Mouse (Mus musculus): ENCODE results near the gene Zmpste24. TPM values are rescaled to one million over a fixed set of nuclear protein-coding genes. Genes with fewer than 3 reads are reported as not detected.
"Not testable (repeated sequence)": the region's sequence is repeated elsewhere in the genome, so short reads cannot be mapped to it uniquely, and the experiment has no call there.

The Zmpste24 gene
- polyA plus RNA-seq, 1 experiment from 2014 or later, result 39.8 TPM

GRCm38 (mm10) chr4:121065336-121065735 lies 32.7 kb downstream of the Zmpste24 start:
- Histone ChIP-seq H3K9me3 (ENCODE audit: control insufficient read depth, low read length) (no peaks in the 10 kb centered on the region), H3K4me2 (ENCODE audit: low read depth, low read length) (no peak overlapping the region), H3K27ac (ENCODE audit: low read length) (no peak overlapping the region), H3K36me3 (ENCODE audit: control insufficient read depth, insufficient read depth, low read length) (peaks cover 11% of the 10 kb centered on the region), H3K4me3 (ENCODE audit: low read length) (no peak overlapping the region), H3K4me1 (replicated peaks; ENCODE audit: control insufficient read depth, insufficient read depth, low read length) (no peaks in the 10 kb centered on the region), H3K9ac (ENCODE audit: low read length) (no peak overlapping the region), H3K27me3 (ENCODE audit: control insufficient read depth, insufficient read depth, low read depth, low read length) (no peaks in the 10 kb centered on the region)
- no peak for ATAC-seq (ENCODE audit: low read depth)
- 62% methylated on average over 2 of the region's 2 CpGs for WGBS

- not testable (repeated sequence) for H3K36me3 ChIP-seq (ENCODE audit: control insufficient read depth, insufficient read depth, low read length); H3K4me1 ChIP-seq (replicated peaks; ENCODE audit: control insufficient read depth, insufficient read depth, low read length); H3K4me2 ChIP-seq (ENCODE audit: low read depth, low read length); H3K27me3 ChIP-seq (ENCODE audit: control insufficient read depth, insufficient read depth, low read depth, low read length); H3K27ac ChIP-seq (ENCODE audit: low read length); ATAC-seq (ENCODE audit: low read depth); H3K9ac ChIP-seq (ENCODE audit: low read length); H3K4me3 ChIP-seq (ENCODE audit: low read length); H3K9me3 ChIP-seq (ENCODE audit: control insufficient read depth, low read length)
- WGBS, result 78% methylated on average over 10 of the region's 10 CpGs
Measured at GRCm38 (mm10) chr4:121059218-121059617, 38.8 kb downstream of the Zmpste24 start.

- Histone ChIP-seq H3K4me2 (ENCODE audit: low read depth, low read length) (no peak overlapping the region), H3K4me3 (ENCODE audit: low read length) (no peak overlapping the region), H3K27me3 (ENCODE audit: control insufficient read depth, insufficient read depth, low read depth, low read length) (no peaks in the 10 kb centered on the region; the same call in 1 of the 2 replicates), H3K36me3 (ENCODE audit: control insufficient read depth, insufficient read depth, low read length) (peaks cover 3% of the 10 kb centered on the region), H3K9ac (ENCODE audit: low read length) (no peak overlapping the region), H3K9me3 (ENCODE audit: control insufficient read depth, low read length) (no peaks in the 10 kb centered on the region), H3K27ac (ENCODE audit: low read length) (no peak overlapping the region), H3K4me1 (replicated peaks; ENCODE audit: control insufficient read depth, insufficient read depth, low read length) (no peaks in the 10 kb centered on the region)
- WGBS, result 53% methylated on average over 2 of the region's 2 CpGs
- ATAC-seq (ENCODE audit: low read depth), result no peak
Measured at GRCm38 (mm10) chr4:121057032-121057431, 41.0 kb downstream of the Zmpste24 start.

- Histone ChIP-seq H3K4me2 (ENCODE audit: low read depth, low read length) (no peak overlapping the region), H3K4me3 (ENCODE audit: low read length) (no peak overlapping the region), H3K36me3 (ENCODE audit: control insufficient read depth, insufficient read depth, low read length) (peaks cover 3% of the 10 kb centered on the region), H3K27ac (ENCODE audit: low read length) (no peak overlapping the region), H3K4me1 (replicated peaks; ENCODE audit: control insufficient read depth, insufficient read depth, low read length) (no peaks in the 10 kb centered on the region), H3K27me3 (ENCODE audit: control insufficient read depth, insufficient read depth, low read depth, low read length) (no peaks in the 10 kb centered on the region; the same call in 1 of the 2 replicates), H3K9me3 (ENCODE audit: control insufficient read depth, low read length) (no peaks in the 10 kb centered on the region), H3K9ac (ENCODE audit: low read length) (no peak overlapping the region)
- 46% methylated on average over 3 of the region's 3 CpGs for WGBS
- no peak for ATAC-seq (ENCODE audit: low read depth)
Measured at GRCm38 (mm10) chr4:121056342-121056741, 41.7 kb downstream of the Zmpste24 start.

GRCm38 (mm10) chr4:121052454-121053323 lies 45.4 kb downstream of the Zmpste24 start:
- H3K36me3 ChIP-seq (ENCODE audit: control insufficient read depth, insufficient read depth, low read length), result no peaks in the 10 kb centered on the region
- no peaks in the 10 kb centered on the region for H3K4me1 ChIP-seq (replicated peaks; ENCODE audit: control insufficient read depth, insufficient read depth, low read length)
- H3K27ac ChIP-seq (ENCODE audit: low read length), result no peak overlapping the region
- 14% methylated on average over 34 of the region's 35 CpGs for WGBS
- H3K27me3 ChIP-seq (ENCODE audit: control insufficient read depth, insufficient read depth, low read depth, low read length), result no peaks in the 10 kb centered on the region; the same call in 1 of the 2 replicates
- ATAC-seq (ENCODE audit: low read depth), result 0 out of 2 replicates have a peak, but pooled peaks have one; percentile 37
- no peaks in the 10 kb centered on the region for H3K9me3 ChIP-seq (ENCODE audit: control insufficient read depth, low read length)
- H3K4me2 ChIP-seq (ENCODE audit: low read depth, low read length), result peak overlapping the region; percentile 37
- H3K4me3 ChIP-seq (ENCODE audit: low read length), result 0 out of 2 replicates have a peak overlapping the region, but pooled peaks have one; percentile 1
- no peak overlapping the region for H3K9ac ChIP-seq (ENCODE audit: low read length)

- Histone ChIP-seq H3K4me2 (ENCODE audit: low read depth, low read length) (no peak overlapping the region), H3K36me3 (ENCODE audit: control insufficient read depth, insufficient read depth, low read length) (no peaks in the 10 kb centered on the region), H3K27me3 (ENCODE audit: control insufficient read depth, insufficient read depth, low read depth, low read length) (no peaks in the 10 kb centered on the region; the same call in 1 of the 2 replicates), H3K4me3 (ENCODE audit: low read length) (no peak overlapping the region), H3K9ac (ENCODE audit: low read length) (no peak overlapping the region), H3K27ac (ENCODE audit: low read length) (no peak overlapping the region), H3K9me3 (ENCODE audit: control insufficient read depth, low read length) (no peaks in the 10 kb centered on the region), H3K4me1 (replicated peaks; ENCODE audit: control insufficient read depth, insufficient read depth, low read length) (no peaks in the 10 kb centered on the region)
- 45% methylated on average over 4 of the region's 4 CpGs for WGBS
- ATAC-seq (ENCODE audit: low read depth), result no peak
Measured at GRCm38 (mm10) chr4:121051863-121052262, 46.2 kb downstream of the Zmpste24 start.

GRCm38 (mm10) chr4:121042946-121043345 lies 55.1 kb downstream of the Zmpste24 start:
- H3K4me1 ChIP-seq (replicated peaks; ENCODE audit: control insufficient read depth, insufficient read depth, low read length), result peaks cover 13% of the 10 kb centered on the region
- no peak overlapping the region for H3K4me2 ChIP-seq (ENCODE audit: low read depth, low read length)
- WGBS, result 70% methylated on average over 3 of the region's 3 CpGs
- no peak overlapping the region for H3K27ac ChIP-seq (ENCODE audit: low read length)
- H3K9ac ChIP-seq (ENCODE audit: low read length), result no peak overlapping the region
- peaks cover 13% of the 10 kb centered on the region for H3K27me3 ChIP-seq (ENCODE audit: control insufficient read depth, insufficient read depth, low read depth, low read length)
- no peak overlapping the region for H3K4me3 ChIP-seq (ENCODE audit: low read length)
- no peaks in the 10 kb centered on the region for H3K9me3 ChIP-seq (ENCODE audit: control insufficient read depth, low read length)
- H3K36me3 ChIP-seq (ENCODE audit: control insufficient read depth, insufficient read depth, low read length), result no peaks in the 10 kb centered on the region
- no peak for ATAC-seq (ENCODE audit: low read depth)

GRCm38 (mm10) chr4:121042472-121042871 lies 55.6 kb downstream of the Zmpste24 start:
- Histone ChIP-seq H3K4me3 (ENCODE audit: low read length) (no peak overlapping the region), H3K27ac (ENCODE audit: low read length) (no peak overlapping the region), H3K36me3 (ENCODE audit: control insufficient read depth, insufficient read depth, low read length) (no peaks in the 10 kb centered on the region), H3K4me2 (ENCODE audit: low read depth, low read length) (no peak overlapping the region), H3K4me1 (replicated peaks; ENCODE audit: control insufficient read depth, insufficient read depth, low read length) (peaks cover 13% of the 10 kb centered on the region), H3K9ac (ENCODE audit: low read length) (no peak overlapping the region), H3K9me3 (ENCODE audit: control insufficient read depth, low read length) (no peaks in the 10 kb centered on the region), H3K27me3 (ENCODE audit: control insufficient read depth, insufficient read depth, low read depth, low read length) (peaks cover 13% of the 10 kb centered on the region)
- WGBS, result 72% methylated on average over 5 of the region's 5 CpGs
- no peak for ATAC-seq (ENCODE audit: low read depth)

GRCm38 (mm10) chr4:121040897-121041671 lies 57.0 kb downstream of the Zmpste24 start:
- Histone ChIP-seq H3K27me3 (ENCODE audit: control insufficient read depth, insufficient read depth, low read depth, low read length) (peaks cover 13% of the 10 kb centered on the region), H3K4me2 (ENCODE audit: low read depth, low read length) (peak overlapping the region; percentile 30), H3K4me1 (replicated peaks; ENCODE audit: control insufficient read depth, insufficient read depth, low read length) (peaks cover 13% of the 10 kb centered on the region), H3K9me3 (ENCODE audit: control insufficient read depth, low read length) (no peaks in the 10 kb centered on the region), H3K27ac (ENCODE audit: low read length) (peak overlapping the region; percentile 70), H3K4me3 (ENCODE audit: low read length) (peak overlapping the region; percentile 12; the same call in 1 of the 2 replicates), H3K9ac (ENCODE audit: low read length) (0 out of 2 replicates have a peak overlapping the region, but pooled peaks have one; percentile 48), H3K36me3 (ENCODE audit: control insufficient read depth, insufficient read depth, low read length) (no peaks in the 10 kb centered on the region)
- 9% methylated on average over 18 of the region's 18 CpGs for WGBS
- ATAC-seq (ENCODE audit: low read depth), result peak; percentile 87

All from lung, embryonic 16.5 days (tissue).